Mouse (Mus musculus): ENCODE measurements around the gene Stk4.

Gene Stk4

GRCm38 (mm10) chr2:164168571-164168946 is 98.4 kb downstream of the Stk4 start:
- in situ Hi-C loops (cut with MboI; ENCODE audit: unreplicated experiment in 2 of 2), result loop anchor here in 1 of 2 experiments (5.0 kb wide), 1 partner anchor 174 kb away; no protein-coding TSS in a partner anchor

- in situ Hi-C loops (cut with MboI; ENCODE audit: unreplicated experiment in 2 of 2), result no loop called here
Measured at GRCm38 (mm10) chr2:164170326-164170725, 100.2 kb downstream of the Stk4 start.

GRCm38 (mm10) chr2:164170902-164171301 is 100.8 kb downstream of the Stk4 start, which contains the start of gene Kcns1:
Kcns1 (minus strand) TSS chr2:164171113.
- in situ Hi-C loops (cut with MboI; ENCODE audit: unreplicated experiment in 2 of 2), result no loop called here

- in situ Hi-C loops (cut with MboI; ENCODE audit: unreplicated experiment in 2 of 2), result no loop called here
Measured at GRCm38 (mm10) chr2:164173394-164173793, 103.3 kb downstream of the Stk4 start.

GRCm38 (mm10) chr2:164174649-164175395 is 104.7 kb downstream of the Stk4 start:
- in situ Hi-C loops (cut with MboI; ENCODE audit: unreplicated experiment in 2 of 2), result loop anchor here in 1 of 2 experiments (25.0 kb wide), 1 partner anchor 313 kb away; the partner anchor contains the start of gene Kcnk15

- in situ Hi-C loops (cut with MboI; ENCODE audit: unreplicated experiment in 2 of 2), result loop anchor here in 1 of 2 experiments (25.0 kb wide), 1 partner anchor 314 kb away; the partner anchor contains the start of gene Kcnk15
Measured at GRCm38 (mm10) chr2:164175850-164176249, 105.7 kb downstream of the Stk4 start.

- in situ Hi-C loops (cut with MboI; ENCODE audit: unreplicated experiment in 2 of 2), result loop anchor here in 1 of 2 experiments (25.0 kb wide), 1 partner anchor 316 kb away; the partner anchor contains the start of gene Kcnk15
Measured at GRCm38 (mm10) chr2:164177831-164178230, 107.7 kb downstream of the Stk4 start.

- in situ Hi-C loops (cut with MboI; ENCODE audit: unreplicated experiment in 2 of 2), result loop anchor here (10.0 to 25.0 kb wide), 2 partner anchors 205 to 318 kb away; partner anchors contain the start of genes Kcnk15 (in 1 of the 2) and Slpi (in 1 of the 2)
Measured at GRCm38 (mm10) chr2:164180124-164180523, 110.0 kb downstream of the Stk4 start.

GRCm38 (mm10) chr2:164180770-164181169 is 110.6 kb downstream of the Stk4 start:
- in situ Hi-C loops (cut with MboI; ENCODE audit: unreplicated experiment in 2 of 2), result loop anchor here (10.0 to 25.0 kb wide), 2 partner anchors 204 to 318 kb away; partner anchors contain the start of genes Kcnk15 (in 1 of the 2) and Slpi (in 1 of the 2)

- in situ Hi-C loops (cut with MboI; ENCODE audit: unreplicated experiment in 2 of 2), result loop anchor here (10.0 to 25.0 kb wide), 2 partner anchors 202 to 320 kb away; partner anchors contain the start of genes Kcnk15 (in 1 of the 2) and Slpi (in 1 of the 2)
Measured at GRCm38 (mm10) chr2:164182692-164183255, 112.7 kb downstream of the Stk4 start, which contains the start of gene Wfdc5. Wfdc5 (minus strand) TSS chr2:164182742.

- in situ Hi-C loops (cut with MboI; ENCODE audit: unreplicated experiment in 2 of 2), result loop anchor here (10.0 to 25.0 kb wide), 2 partner anchors 201 to 321 kb away; partner anchors contain the start of genes Kcnk15 (in 1 of the 2) and Slpi (in 1 of the 2)
Measured at GRCm38 (mm10) chr2:164183340-164183739, 113.2 kb downstream of the Stk4 start.

- in situ Hi-C loops (cut with MboI; ENCODE audit: unreplicated experiment in 2 of 2), result loop anchor here (10.0 to 25.0 kb wide), 2 partner anchors 201 to 322 kb away; partner anchors contain the start of genes Kcnk15 (in 1 of the 2) and Slpi (in 1 of the 2)
Measured at GRCm38 (mm10) chr2:164184145-164184719, 114.1 kb downstream of the Stk4 start.

- in situ Hi-C loops (cut with MboI; ENCODE audit: unreplicated experiment in 2 of 2), result loop anchor here (10.0 to 25.0 kb wide), 2 partner anchors 196 to 326 kb away; partner anchors contain the start of genes Kcnk15 (in 1 of the 2) and Slpi (in 1 of the 2)
Measured at GRCm38 (mm10) chr2:164188722-164189121, 118.6 kb downstream of the Stk4 start.

GRCm38 (mm10) chr2:164190576-164190975 is 120.5 kb downstream of the Stk4 start, which contains the start of gene Wfdc12:
Wfdc12 (minus strand) TSS chr2:164190608.
- in situ Hi-C loops (cut with MboI; ENCODE audit: unreplicated experiment in 2 of 2), result loop anchor here in 1 of 2 experiments (25.0 kb wide), 1 partner anchor 328 kb away; the partner anchor contains the start of gene Kcnk15

- in situ Hi-C loops (cut with MboI; ENCODE audit: unreplicated experiment in 2 of 2), result loop anchor here in 1 of 2 experiments (25.0 kb wide), 1 partner anchor 330 kb away; the partner anchor contains the start of gene Kcnk15
Measured at GRCm38 (mm10) chr2:164192279-164192678, 122.2 kb downstream of the Stk4 start.

- in situ Hi-C loops (cut with MboI; ENCODE audit: unreplicated experiment in 2 of 2), result loop anchor here in 1 of 2 experiments (25.0 kb wide), 1 partner anchor 333 kb away; the partner anchor contains the start of gene Kcnk15
Measured at GRCm38 (mm10) chr2:164194959-164195630, 125.0 kb downstream of the Stk4 start.

GRCm38 (mm10) chr2:164195971-164196699 is 126.0 kb downstream of the Stk4 start:
- in situ Hi-C loops (cut with MboI; ENCODE audit: unreplicated experiment in 2 of 2), result loop anchor here in 1 of 2 experiments (25.0 kb wide), 1 partner anchor 334 kb away; the partner anchor contains the start of gene Kcnk15

- in situ Hi-C loops (cut with MboI; ENCODE audit: unreplicated experiment in 2 of 2), result loop anchor here in 1 of 2 experiments (25.0 kb wide), 1 partner anchor 334 kb away; the partner anchor contains the start of gene Kcnk15
Measured at GRCm38 (mm10) chr2:164196700-164196990, 126.5 kb downstream of the Stk4 start.
